Mouse (Mus musculus) stomach, embryonic 16.5 days (tissue): ENCODE results near the gene Cbfa2t3. TPM values are rescaled to one million over a fixed set of nuclear protein-coding genes. Genes with fewer than 3 reads are reported as not detected.

Source experiments
- ATAC-seq: fragments of 200-750 bp; cut with Nextera tagmentation; 2 replicates; pipeline ENCODE4 v1.8.0; 2017; ENCODE audit warnings: moderate number of reproducible peaks, moderate TSS enrichment; ENCODE audit not compliant: insufficient read depth, low FRiP score
- H3K27ac ChIP-seq: fragments of 300-500 bp; sonication (generic); 2 replicates; pipeline ENCODE4 v1.5.1; 2014; ENCODE audit warnings: low read length
- H3K27me3 ChIP-seq: fragments of 300-500 bp; sonication (generic); 2 replicates; pipeline ENCODE4 v1.6.1; 2014; ENCODE audit warnings: low read length, control low read depth, mixed read lengths; ENCODE audit not compliant: control insufficient read depth, insufficient read depth
- H3K36me3 ChIP-seq: fragments of 300-500 bp; sonication (generic); 2 replicates; pipeline ENCODE4 v1.6.1; 2014; ENCODE audit warnings: low read length; ENCODE audit not compliant: control insufficient read depth, insufficient read depth
- H3K4me1 ChIP-seq: fragments of 300-500 bp; sonication (generic); 2 replicates; pipeline ENCODE4 v1.6.1; 2014; ENCODE audit warnings: low read length, control low read depth, mixed read lengths; ENCODE audit not compliant: control insufficient read depth, insufficient read depth
- H3K4me2 ChIP-seq: fragments of 300-500 bp; sonication (generic); 2 replicates; pipeline ENCODE4 v1.6.1; 2014; ENCODE audit warnings: low read depth, low read length, mixed read lengths
- H3K4me3 ChIP-seq: fragments of 300-500 bp; sonication (generic); replicated peaks from 2 replicates; pipeline ENCODE4 v1.5.1; 2014; ENCODE audit warnings: mild to moderate bottlenecking, low read length
- H3K9ac ChIP-seq: fragments of 300-500 bp; sonication (generic); 2 replicates; pipeline ENCODE4 v1.6.1; 2014; ENCODE audit warnings: low read length
- H3K9me3 ChIP-seq: fragments of 300-500 bp; sonication (generic); replicated peaks from 2 replicates; pipeline ENCODE4 v1.6.1; 2016; ENCODE audit warnings: low read length, control low read depth; ENCODE audit not compliant: control insufficient read depth
- WGBS: fragments of 180-500 bp; shearing (Covaris S2); extraction: QIAGEN DNeasy Blood & Tissue Kit; methylation state at CpG from one replicate; pipeline ENCODE4 v1.1.7; 2014; 5-methylcytosine and 5-hydroxymethylcytosine counted together
- polyA plus RNA-seq: library from polyadenylated mRNA; unstranded; fragments of >200 nt; fragmentation: Nextera tagmentation; extraction: Ambion mirVana; gene quantifications from 2 replicates; pipeline ENCODE4 v1.2.1, GENCODE M21; 2015

Gene Cbfa2t3
- polyA plus RNA-seq, 1 experiment from 2014 or later: 4.1 TPM

DNA sequence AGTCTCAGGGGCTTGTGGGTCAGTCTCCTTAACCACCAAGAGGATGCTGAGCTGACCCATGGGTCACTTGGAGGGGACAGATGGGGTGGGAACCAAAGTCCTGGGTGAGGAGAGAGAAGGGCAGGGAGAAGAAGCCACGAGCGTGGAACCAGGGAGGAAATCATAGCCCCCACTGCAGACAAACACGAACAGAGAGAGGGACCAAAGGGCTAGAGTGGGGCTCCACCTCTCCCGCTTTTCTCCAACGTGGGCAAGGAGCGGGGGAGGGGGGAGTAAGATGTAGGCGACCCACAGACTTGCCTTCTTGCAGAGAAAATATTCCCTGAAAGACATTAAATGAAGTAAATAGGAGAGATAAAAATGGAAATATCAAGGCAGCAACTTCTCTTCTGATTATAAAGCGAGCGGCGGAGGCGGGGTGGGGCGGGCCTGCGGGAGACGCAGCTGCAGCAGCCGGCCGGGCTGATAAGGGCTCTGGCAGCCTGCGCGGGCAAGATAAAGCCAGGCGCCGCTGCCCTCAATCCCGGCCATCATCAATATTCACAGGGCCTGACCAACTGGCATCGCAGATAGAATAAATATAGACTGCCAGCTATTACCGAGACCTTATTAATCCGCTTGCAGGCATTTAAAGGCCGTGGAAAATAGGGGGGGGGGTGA lies 21.3 kb upstream of the Cbfa2t3 start:
- Histone ChIP-seq H3K27ac (no peak overlapping the region), H3K4me3 (0 out of 2 replicates have a peak overlapping the region, but pooled peaks have one; percentile 12), H3K9me3 (no peaks in the 10 kb centered on the region), H3K9ac (0 out of 2 replicates have a peak overlapping the region, but pooled peaks have one; percentile 7), H3K36me3 (no peaks in the 10 kb centered on the region), H3K4me1 (no peaks in the 10 kb centered on the region), H3K4me2 (peak overlapping the region; percentile 36), H3K27me3 (peaks cover 5% of the 10 kb centered on the region; the same call in 1 of the 2 replicates)
- WGBS: 6% methylated on average over 25 of the region's 25 CpGs
- ATAC-seq: peak; percentile 64; the same call in 1 of the 2 replicates

DNA sequence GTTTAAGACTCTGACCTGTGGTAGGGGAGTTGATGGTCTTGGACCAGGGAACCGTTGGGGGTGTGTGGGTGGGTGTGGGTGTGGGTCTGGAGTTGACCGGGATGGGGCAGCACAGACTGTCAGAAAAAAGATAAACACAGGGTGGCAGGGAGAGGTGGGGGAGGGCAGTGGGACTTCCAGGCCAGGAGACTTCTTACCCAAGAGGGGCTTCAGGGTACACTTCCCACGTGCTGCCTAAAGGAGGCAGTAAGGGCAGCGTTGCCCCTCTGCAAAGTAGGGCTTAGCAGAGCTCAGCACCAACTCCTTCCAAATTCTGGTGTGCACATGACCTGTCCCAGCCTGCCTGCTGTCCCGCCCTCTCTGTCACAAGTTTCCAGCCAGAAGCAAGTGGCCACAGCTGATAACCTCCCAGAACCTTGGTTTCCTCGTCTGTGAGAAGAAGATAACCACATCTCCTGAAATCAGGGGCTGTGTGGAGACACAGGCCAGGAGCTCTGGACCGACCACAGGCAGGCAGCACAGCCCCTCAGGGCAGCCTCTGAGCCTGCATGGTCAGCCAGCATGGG lies 20.7 kb upstream of the Cbfa2t3 start:
- Histone ChIP-seq H3K4me2 (no peak overlapping the region), H3K27ac (no peak overlapping the region), H3K9ac (no peak overlapping the region), H3K4me1 (no peaks in the 10 kb centered on the region), H3K9me3 (no peaks in the 10 kb centered on the region), H3K36me3 (no peaks in the 10 kb centered on the region), H3K4me3 (no peak overlapping the region), H3K27me3 (peaks cover 5% of the 10 kb centered on the region; the same call in 1 of the 2 replicates)
- ATAC-seq: peak; percentile 56
- 22% methylated on average over 7 of the region's 7 CpGs for WGBS

DNA sequence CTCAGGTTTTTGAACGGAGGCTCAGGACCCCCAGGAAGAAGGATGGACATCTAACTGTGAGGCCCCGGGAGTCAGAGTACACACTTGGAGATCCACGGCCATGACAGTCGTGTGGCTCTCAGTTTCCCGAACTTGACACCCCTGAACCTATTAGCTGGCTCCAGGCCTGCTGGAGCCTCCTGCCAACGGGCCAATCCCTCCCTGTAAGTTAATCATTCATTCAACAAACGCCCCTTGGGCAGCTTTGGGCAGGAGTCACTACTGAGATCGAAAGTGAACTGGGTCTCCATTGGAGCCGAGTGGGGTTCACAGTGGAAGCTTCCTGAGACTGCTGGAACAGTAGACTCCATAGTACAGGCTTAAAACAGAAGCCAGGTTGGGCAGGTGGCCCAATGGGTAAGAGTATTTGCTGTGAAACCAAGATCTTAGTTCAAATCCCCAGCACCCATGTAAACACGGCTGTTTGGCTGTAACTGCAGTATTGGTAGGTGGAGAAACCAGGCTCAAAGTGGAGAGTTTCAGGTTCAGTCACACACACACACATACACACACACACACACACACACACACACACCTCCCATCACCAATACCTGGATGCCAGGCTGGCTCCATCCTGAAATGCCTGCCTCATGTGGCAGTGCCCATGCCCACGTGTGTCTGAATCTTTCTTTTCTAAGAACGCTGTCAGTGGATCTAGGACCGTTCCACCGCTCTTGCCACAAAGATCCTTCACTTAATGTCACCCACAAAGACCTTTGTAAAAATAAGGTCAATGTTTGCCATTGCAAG lies 20.0 kb upstream of the Cbfa2t3 start:
- Histone ChIP-seq H3K27me3 (peaks cover 5% of the 10 kb centered on the region; the same call in 1 of the 2 replicates), H3K9ac (no peak overlapping the region), H3K4me1 (no peaks in the 10 kb centered on the region), H3K4me3 (no peak overlapping the region), H3K4me2 (no peak overlapping the region), H3K36me3 (no peaks in the 10 kb centered on the region), H3K27ac (no peak overlapping the region), H3K9me3 (no peaks in the 10 kb centered on the region)
- no peak for ATAC-seq
- 73% methylated on average over 14 of the region's 14 CpGs for WGBS

DNA sequence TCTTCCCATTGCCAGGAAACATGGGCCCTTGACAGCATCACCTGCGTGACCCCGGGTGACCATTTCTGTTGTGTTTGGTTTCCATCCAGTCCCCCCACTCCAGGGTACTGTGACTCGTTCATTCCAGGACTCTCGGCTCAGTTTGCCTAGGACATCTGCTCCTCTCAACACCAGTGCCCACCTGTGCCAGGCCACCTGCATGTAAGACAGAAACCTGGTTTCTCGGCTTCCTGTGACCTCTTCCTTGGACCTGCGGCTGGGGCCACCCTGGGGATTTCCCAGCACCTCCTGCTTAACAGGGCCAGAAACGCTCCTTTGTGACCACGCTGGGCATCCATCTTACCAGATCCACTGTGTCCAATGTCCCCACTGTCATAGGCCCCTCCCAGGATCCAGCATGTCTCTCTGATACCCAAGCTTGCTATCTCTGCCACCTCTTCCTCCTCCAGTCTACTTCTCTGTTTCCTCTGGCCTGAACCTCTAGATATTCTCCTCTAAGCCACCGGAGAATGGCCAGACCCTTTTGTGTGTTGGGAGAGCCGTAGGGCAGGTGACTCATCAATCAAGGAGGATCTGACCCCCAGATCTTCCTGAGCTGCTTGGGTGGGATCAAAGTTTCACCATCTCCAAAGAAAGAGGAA lies 19.1 kb upstream of the Cbfa2t3 start:
- Histone ChIP-seq H3K27me3 (peaks cover 5% of the 10 kb centered on the region; the same call in 1 of the 2 replicates), H3K4me3 (no peak overlapping the region), H3K27ac (no peak overlapping the region), H3K9ac (no peak overlapping the region), H3K4me1 (no peaks in the 10 kb centered on the region), H3K4me2 (no peak overlapping the region), H3K9me3 (no peaks in the 10 kb centered on the region), H3K36me3 (no peaks in the 10 kb centered on the region)
- 77% methylated on average over 10 of the region's 10 CpGs for WGBS
- ATAC-seq: no peak

DNA sequence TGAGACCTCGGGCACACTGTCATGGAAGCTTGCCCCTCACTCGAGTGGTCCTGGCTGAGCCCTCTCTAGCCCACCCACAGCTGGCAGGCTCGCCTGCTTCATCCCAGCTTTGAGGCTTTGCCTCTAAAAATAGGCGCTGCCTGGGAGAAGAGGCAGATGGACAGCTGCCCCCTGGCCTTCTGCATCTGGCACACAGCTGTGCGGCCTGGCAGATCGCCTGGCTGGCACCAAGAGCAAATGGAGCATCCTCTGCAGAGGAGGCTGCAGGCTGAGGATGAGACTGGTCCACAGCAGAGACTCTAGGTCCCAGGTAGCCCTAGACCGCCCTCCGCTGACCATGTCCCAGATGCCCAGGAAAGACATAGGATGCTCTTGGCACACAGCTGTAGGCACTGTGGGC lies 17.7 kb upstream of the Cbfa2t3 start:
- H3K27me3 ChIP-seq: peaks cover 5% of the 10 kb centered on the region; the same call in 1 of the 2 replicates
- no peaks in the 10 kb centered on the region for H3K4me1 ChIP-seq
- H3K9me3 ChIP-seq: no peaks in the 10 kb centered on the region
- WGBS: 75% methylated on average over 8 of the region's 8 CpGs
- H3K4me3 ChIP-seq: no peak overlapping the region
- no peak overlapping the region for H3K27ac ChIP-seq
- no peak for ATAC-seq
- H3K9ac ChIP-seq: no peak overlapping the region
- no peaks in the 10 kb centered on the region for H3K36me3 ChIP-seq
- H3K4me2 ChIP-seq: no peak overlapping the region

DNA sequence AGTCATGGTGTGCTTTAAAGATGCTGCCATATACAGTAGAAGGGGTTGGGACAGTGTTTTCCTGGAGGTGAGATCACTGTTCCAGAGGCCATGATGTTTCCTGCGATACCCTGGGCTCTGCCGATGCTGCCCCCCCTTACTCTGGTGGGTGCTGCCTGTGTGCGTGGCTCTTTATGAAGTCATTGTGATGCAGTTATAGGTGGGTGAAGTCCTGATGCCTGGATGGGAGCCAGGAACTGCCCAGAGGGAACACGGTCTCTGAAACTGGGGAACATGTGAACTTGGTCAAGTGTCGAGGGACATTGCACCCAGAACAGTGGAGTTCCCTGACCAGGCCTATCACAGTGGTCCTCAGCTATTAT lies 14.2 kb upstream of the Cbfa2t3 start:
- WGBS: 88% methylated on average over 5 of the region's 5 CpGs
- Histone ChIP-seq H3K27me3 (no peaks in the 10 kb centered on the region), H3K4me3 (no peak overlapping the region), H3K4me1 (no peaks in the 10 kb centered on the region), H3K36me3 (no peaks in the 10 kb centered on the region), H3K9ac (no peak overlapping the region), H3K27ac (no peak overlapping the region), H3K4me2 (no peak overlapping the region), H3K9me3 (no peaks in the 10 kb centered on the region)
- ATAC-seq: no peak

DNA sequence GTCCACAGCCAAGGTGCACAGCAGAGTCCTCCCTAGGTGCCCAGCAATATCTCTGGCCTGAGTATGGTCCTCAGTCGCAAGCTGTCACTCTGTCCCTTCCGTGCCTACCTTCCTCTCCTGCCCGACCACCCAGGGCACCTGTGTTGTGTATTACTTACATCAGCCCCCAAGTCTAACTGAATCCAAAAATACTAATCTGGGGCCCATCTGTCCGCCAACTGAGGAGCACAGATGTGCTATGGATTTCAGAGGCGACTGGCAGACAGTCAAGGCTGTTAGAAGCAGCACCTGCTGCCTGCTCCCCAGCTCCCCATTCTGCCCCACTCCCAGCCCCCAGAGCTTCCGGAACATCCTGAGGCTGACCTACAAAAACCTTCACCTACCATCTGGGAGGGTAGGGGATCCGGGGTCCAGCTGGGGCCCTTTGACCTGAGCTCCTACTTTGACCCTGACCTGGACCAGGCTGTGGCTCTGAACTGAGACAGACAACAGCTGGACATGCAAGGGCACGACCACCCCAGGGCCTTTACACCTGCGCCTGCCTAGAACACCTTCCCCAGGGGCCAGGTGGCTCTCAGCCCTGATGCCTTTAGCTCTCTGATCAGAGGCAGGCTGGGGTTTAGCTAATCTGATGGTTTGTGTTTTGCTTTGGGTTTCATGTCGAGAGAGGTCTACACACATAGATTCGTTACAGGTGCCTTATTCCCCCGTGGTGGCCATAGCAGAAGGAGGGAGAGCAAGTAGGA lies 13.7 kb upstream of the Cbfa2t3 start:
- no peaks in the 10 kb centered on the region for H3K36me3 ChIP-seq
- H3K4me2 ChIP-seq: no peak overlapping the region
- H3K27me3 ChIP-seq: no peaks in the 10 kb centered on the region
- ATAC-seq: no peak
- H3K4me3 ChIP-seq: no peak overlapping the region
- no peaks in the 10 kb centered on the region for H3K4me1 ChIP-seq
- no peaks in the 10 kb centered on the region for H3K9me3 ChIP-seq
- no peak overlapping the region for H3K27ac ChIP-seq
- no peak overlapping the region for H3K9ac ChIP-seq
- 65% methylated on average over 12 of the region's 12 CpGs for WGBS

DNA sequence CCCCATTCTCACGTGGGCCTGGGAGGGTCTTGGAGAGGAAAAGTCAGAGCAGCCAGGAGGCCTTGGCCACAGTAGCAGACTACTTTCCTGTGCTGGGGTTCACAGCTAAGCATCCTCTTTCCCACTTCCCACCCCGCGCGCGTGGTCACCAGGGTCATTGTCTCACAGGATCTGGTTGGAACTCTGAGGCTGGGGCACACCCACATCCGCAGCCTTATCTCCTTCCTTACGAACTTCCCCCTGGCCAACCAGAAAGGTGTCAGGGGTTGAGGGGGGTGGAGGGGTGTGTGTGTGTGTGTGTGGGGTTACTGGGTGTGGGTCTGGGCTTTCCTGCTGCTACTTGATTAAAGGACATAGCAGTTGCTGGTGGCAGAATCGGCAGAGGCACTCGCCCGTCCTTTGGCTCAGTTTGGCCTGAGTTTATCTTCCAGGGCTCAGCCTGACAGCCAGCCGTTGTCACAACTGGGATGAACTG lies 13.0 kb upstream of the Cbfa2t3 start:
- Histone ChIP-seq H3K4me3 (no peak overlapping the region), H3K4me1 (no peaks in the 10 kb centered on the region), H3K27ac (no peak overlapping the region), H3K9ac (no peak overlapping the region), H3K4me2 (no peak overlapping the region), H3K36me3 (no peaks in the 10 kb centered on the region), H3K9me3 (no peaks in the 10 kb centered on the region), H3K27me3 (no peaks in the 10 kb centered on the region)
- peak; percentile 65; the same call in 1 of the 2 replicates for ATAC-seq
- WGBS: 52% methylated on average over 11 of the region's 11 CpGs
